Mouse (Mus musculus): ENCODE measurements at regions not wholly inside any gene's neighbourhood (a gene's known extent, or its start where the extent isn't known, plus 50 kb on each side); places are given as distances from the start of the nearest gene placed in this dataset.

DNA sequence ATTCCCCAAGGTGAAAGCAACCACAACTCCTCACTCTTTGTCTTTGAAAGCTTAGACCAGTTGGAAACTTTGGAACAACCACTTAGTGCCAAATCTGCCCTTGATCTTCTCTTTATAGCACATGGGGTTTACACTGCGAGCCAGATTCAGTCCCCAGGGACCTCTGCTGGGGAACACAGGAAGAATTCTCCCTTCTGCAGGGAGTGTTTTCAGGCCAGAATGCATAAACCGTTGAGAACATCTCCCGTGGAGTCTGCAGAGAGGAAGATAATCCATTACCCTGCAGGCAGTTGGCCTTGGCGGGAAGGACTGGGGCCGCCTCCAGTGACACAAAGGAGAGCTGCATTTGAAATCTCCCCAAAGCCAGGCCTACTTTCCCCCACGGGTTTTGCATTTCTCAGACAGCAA lies 60.0 kb downstream of the Tril start:
- peak; percentile 48 for TF ChIP-seq CTCF (IDR thresholded peaks at IDR 0.05; ENCODE audit: low read depth)
- TF ChIP-seq EP300 (optimal IDR thresholded peaks at IDR 0.05), result no peak
